18 mouse cellular contexts compared by ENCODE assay signal in genomic region chr1:90374517-90374916, GRCm38 (mm10).
A peak's percentile ranks its signal among the peaks of the same experiment; 100 is the strongest.
DNase-seq lines count a peak whose midpoint lies in the region; ATAC-seq and TF ChIP-seq lines count a peak whose summit lies in the region.
"Had no signal": no experiment of that assay in that cellular context is flagged by ENCODE, and none has a peak within 500 bp of the region (broad histone marks: within the 10 kb centered on the region; RNA-seq: fewer than 3 reads in every experiment).

No protein-coding gene starts in this region.

- 0 out of 2 replicates have a peak overlapping the region, but pooled peaks have one; percentile 16 for H3K27ac ChIP-seq in forebrain, embryonic 10.5 days
- H3K27ac ChIP-seq in forebrain, embryonic 11.5 days (ENCODE audit: low read depth, low read length) = no peak overlapping the region
- H3K27ac ChIP-seq in neural tube, embryonic 13.5 days (replicated peaks) = peak overlapping the region; percentile 82
- no peak overlapping the region for H3K27ac ChIP-seq in limb, embryonic 14.5 days (replicated peaks; ENCODE audit: low read depth, low read length)
- H3K27ac ChIP-seq: heart, embryonic 15.5 days; hindbrain, embryonic 15.5 days had no signal

- H3K4me2 ChIP-seq in forebrain, embryonic 11.5 days (ENCODE audit: low read depth, low read length, severe bottlenecking) = no peak overlapping the region
- H3K4me2 ChIP-seq in neural tube, embryonic 13.5 days = no peak overlapping the region
- no peak overlapping the region for H3K4me2 ChIP-seq in limb, embryonic 14.5 days (replicated peaks; ENCODE audit: low read depth, low read length, severe bottlenecking)
- H3K4me2 ChIP-seq: heart, embryonic 15.5 days; hindbrain, embryonic 15.5 days had no signal

- ATAC-seq in forebrain, embryonic 11.5 days (replicated peaks; ENCODE audit: low FRiP score) = no peak
- peak; percentile 77; the same call in 1 of the 2 replicates for ATAC-seq in neural tube, embryonic 13.5 days (ENCODE audit: low read depth)
- no peak for ATAC-seq in limb, embryonic 14.5 days (ENCODE audit: low FRiP score, low read depth)

- H3K9ac ChIP-seq in forebrain, embryonic 11.5 days (ENCODE audit: low read length) = no peak overlapping the region
- H3K9ac ChIP-seq in neural tube, embryonic 13.5 days = no peak overlapping the region
- H3K9ac ChIP-seq in limb, embryonic 14.5 days (ENCODE audit: low read depth, low read length, severe bottlenecking) = no peak overlapping the region
- H3K9ac ChIP-seq: heart, embryonic 15.5 days; hindbrain, embryonic 15.5 days had no signal

- no peaks in the 10 kb centered on the region for H3K27me3 ChIP-seq in forebrain, embryonic 10.5 days (ENCODE audit: poor library complexity, severe bottlenecking)
- H3K27me3 ChIP-seq in forebrain, embryonic 11.5 days (ENCODE audit: control insufficient read depth, insufficient read depth, low read length) = no peaks in the 10 kb centered on the region
- no peaks in the 10 kb centered on the region for H3K27me3 ChIP-seq in neural tube, embryonic 13.5 days
- no peaks in the 10 kb centered on the region for H3K27me3 ChIP-seq in limb, embryonic 14.5 days (ENCODE audit: control insufficient read depth, insufficient read depth, low read length)
- H3K27me3 ChIP-seq: CH12.LX; heart, embryonic 15.5 days; hindbrain, embryonic 15.5 days had no signal

- 91% methylated on average over 12 of the region's 12 CpGs for WGBS in forebrain, embryonic 10.5 days
- 88% methylated on average over 12 of the region's 12 CpGs for WGBS in forebrain, embryonic 11.5 days
- 61% methylated on average over 12 of the region's 12 CpGs for WGBS in neural tube, embryonic 13.5 days
- WGBS in limb, embryonic 14.5 days = 53% methylated on average over 12 of the region's 12 CpGs

- no peaks in the 10 kb centered on the region for H3K36me3 ChIP-seq in forebrain, embryonic 10.5 days (replicated peaks)
- no peaks in the 10 kb centered on the region for H3K36me3 ChIP-seq in forebrain, embryonic 11.5 days (ENCODE audit: control insufficient read depth, insufficient read depth, low read length)
- H3K36me3 ChIP-seq in neural tube, embryonic 13.5 days = no peaks in the 10 kb centered on the region
- H3K36me3 ChIP-seq in limb, embryonic 14.5 days (ENCODE audit: control insufficient read depth, insufficient read depth, low read length) = no peaks in the 10 kb centered on the region
- H3K36me3 ChIP-seq: heart, embryonic 15.5 days; hindbrain, embryonic 15.5 days had no signal

- H3K9me3 ChIP-seq in forebrain, embryonic 10.5 days = no peaks in the 10 kb centered on the region; the same call in 1 of the 2 replicates
- H3K9me3 ChIP-seq in forebrain, embryonic 11.5 days (ENCODE audit: control insufficient read depth, low read length) = peaks cover 2% of the 10 kb centered on the region; the same call in 1 of the 2 replicates
- no peaks in the 10 kb centered on the region for H3K9me3 ChIP-seq in neural tube, embryonic 13.5 days
- no peaks in the 10 kb centered on the region for H3K9me3 ChIP-seq in limb, embryonic 14.5 days (ENCODE audit: control insufficient read depth, low read length)
- H3K9me3 ChIP-seq: heart, embryonic 15.5 days; hindbrain, embryonic 15.5 days had no signal

- H3K4me3 ChIP-seq in forebrain, embryonic 10.5 days = no peak overlapping the region
- H3K4me3 ChIP-seq in forebrain, embryonic 11.5 days (ENCODE audit: low read depth, low read length) = no peak overlapping the region
- H3K4me3 ChIP-seq in neural tube, embryonic 13.5 days = no peak overlapping the region
- no peak overlapping the region for H3K4me3 ChIP-seq in limb, embryonic 14.5 days (replicated peaks; ENCODE audit: low read length)
- H3K4me3 ChIP-seq: heart, embryonic 15.5 days; hindbrain, embryonic 15.5 days had no signal

- DNase-seq in forebrain, embryonic 10.5 days (ENCODE audit: extremely low spot score, low spot score) = no peak
- no peak for DNase-seq in forebrain, embryonic 11.5 days (ENCODE audit: low spot score)
- no peak for DNase-seq in neural tube, embryonic 10.5 days (ENCODE audit: extremely low spot score, low spot score)
- peak; percentile 52 for DNase-seq in limb, embryonic 14.5 days (ENCODE audit: low spot score)
- DNase-seq in T-cell, adult 2 months (ENCODE audit: low spot score) = no peak
- DNase-seq in urinary bladder, postnatal 14 days (ENCODE audit: low spot score) = no peak
- DNase-seq in kidney, postnatal 14 days = no peak
- DNase-seq: cerebellum, postnatal 25 days; heart, adult 11 months; kidney, adult 8-10 months; layer of hippocampus, postnatal 36 days; lung, adult 2 months; lung, postnatal 4 days; right cerebral cortex, adult 18-20 months had no signal

- TF ChIP-seq POLR2A in limb, embryonic 14.5 days (IDR thresholded peaks at IDR 0.05; ENCODE audit: borderline replicate concordance, extremely low read depth, insufficient read depth, insufficient read length) = no peak

- H3K4me1 ChIP-seq in forebrain, embryonic 10.5 days = peaks cover 9% of the 10 kb centered on the region
- H3K4me1 ChIP-seq in forebrain, embryonic 11.5 days (replicated peaks; ENCODE audit: control insufficient read depth, insufficient read depth, low read length) = no peaks in the 10 kb centered on the region
- H3K4me1 ChIP-seq in neural tube, embryonic 13.5 days (replicated peaks) = peaks cover 15% of the 10 kb centered on the region
- H3K4me1 ChIP-seq in limb, embryonic 14.5 days (ENCODE audit: control insufficient read depth, insufficient read depth, low read length) = peaks cover 6% of the 10 kb centered on the region; the same call in 1 of the 2 replicates
- H3K4me1 ChIP-seq: heart, embryonic 15.5 days; hindbrain, embryonic 15.5 days had no signal

Comparison
In these comparisons a context has a peak if more than half of its experiments do, and no peak if none do; other contexts are left out.
1. H3K27ac ChIP-seq: peak in forebrain, embryonic 10.5 days (single experiment) and neural tube, embryonic 13.5 days (single experiment); none in forebrain, embryonic 11.5 days (single experiment) and limb, embryonic 14.5 days (single experiment).